Mouse (Mus musculus) heart, postnatal 0 days (tissue): ENCODE data around the gene Adad1. TPM values are rescaled to one million over a fixed set of nuclear protein-coding genes. Genes with fewer than 3 reads are reported as not detected.
A peak's percentile ranks its signal among the peaks of the same experiment; 100 is the strongest.

Experiments used
- ATAC-seq: fragments of 200-750 bp; cut with Nextera tagmentation; 2 replicates; pipeline ENCODE4 v1.8.0; 2017; ENCODE audit warnings: low read depth, moderate number of reproducible peaks, moderate library complexity; ENCODE audit not compliant: insufficient read depth
- DNase-seq: peaks from one replicate; pipeline ENCODE4 v3.0.0-alpha.2; 2016; ENCODE audit warnings: low spot score
- H3K27ac ChIP-seq: fragments of 300-500 bp; sonication (generic); 2 replicates; pipeline ENCODE4 v1.5.1; 2014; ENCODE audit warnings: low read depth, mild to moderate bottlenecking
- H3K27me3 ChIP-seq: fragments of 300-500 bp; sonication (generic); 2 replicates; pipeline ENCODE4 v1.6.1; 2014; ENCODE audit warnings: low read length, mixed read lengths; ENCODE audit not compliant: control insufficient read depth, insufficient read depth
- H3K36me3 ChIP-seq: fragments of 300-500 bp; sonication (generic); replicated peaks from 2 replicates; pipeline ENCODE4 v1.6.1; 2014; ENCODE audit warnings: low read length, mixed read lengths; ENCODE audit not compliant: control insufficient read depth, insufficient read depth
- H3K4me1 ChIP-seq: fragments of 300-500 bp; sonication (generic); 2 replicates; pipeline ENCODE4 v1.6.1; 2014; ENCODE audit warnings: antibody characterized with exemption; ENCODE audit not compliant: control insufficient read depth, insufficient read depth
- H3K4me2 ChIP-seq: fragments of 300-500 bp; sonication (generic); 2 replicates; pipeline ENCODE4 v1.6.1; 2014; ENCODE audit warnings: low read depth, mild to moderate bottlenecking, low read length, moderate library complexity
- H3K4me3 ChIP-seq: fragments of 300-500 bp; sonication (generic); 2 replicates; pipeline ENCODE4 v1.5.1; 2014; ENCODE audit warnings: low read depth, low read length
- H3K9ac ChIP-seq: fragments of 300-500 bp; sonication (generic); replicated peaks from 2 replicates; pipeline ENCODE4 v1.6.1; 2014; ENCODE audit warnings: low read depth, low read length, mixed read lengths
- H3K9me3 ChIP-seq: fragments of 300-500 bp; sonication (generic); replicated peaks from 2 replicates; pipeline ENCODE4 v1.6.1; 2016; ENCODE audit warnings: low read length; ENCODE audit not compliant: control insufficient read depth
- CTCF ChIP-seq: IDR thresholded peaks from 2 replicates; pipeline ENCODE4 v1.5.1; 2016; ENCODE audit warnings: antibody characterized with exemption, control low read depth, low read depth
- EP300 ChIP-seq: IDR thresholded peaks from 2 replicates; pipeline ENCODE4 v1.6.1; 2016; ENCODE audit warnings: antibody characterized with exemption, low read depth
- WGBS: fragments of 180-500 bp; shearing (Covaris S2); extraction: QIAGEN DNeasy Blood & Tissue Kit; methylation state at CpG from one replicate; pipeline ENCODE4 v1.1.7; 2014; 5-methylcytosine and 5-hydroxymethylcytosine counted together
- polyA plus RNA-seq: library from polyadenylated mRNA; unstranded; fragments of >200 nt; fragmentation: Nextera tagmentation; extraction: Ambion mirVana; gene quantifications from 2 replicates; pipeline ENCODE4 v1.2.1, GENCODE M21; 2015
- total RNA-seq: library from RNA; depleted of rRNA; stranded (reverse); fragments of >200 nt; gene quantifications from 2 replicates; pipeline ENCODE4 v1.2.3, GENCODE M21; 2014; ENCODE audit warnings: low replicate concordance

Adad1 gene
- total and polyA plus RNA-seq, 2 experiments from 2014 or later = 0.08 TPM; not detected in 1

- Histone ChIP-seq H3K27ac (no peak overlapping the region), H3K27me3 (no peaks in the 10 kb centered on the region), H3K4me2 (no peak overlapping the region), H3K9ac (no peak overlapping the region), H3K4me1 (no peaks in the 10 kb centered on the region), H3K36me3 (no peaks in the 10 kb centered on the region), H3K4me3 (no peak overlapping the region), H3K9me3 (no peaks in the 10 kb centered on the region)
- TF ChIP-seq EP300 (no peak), CTCF (no peak)
- DNase-seq = no peak
- 85% methylated on average over 3 of the region's 3 CpGs for WGBS
- ATAC-seq = no peak
These were observed 75.9 kb downstream of the Adad1 start for GRCm38 (mm10) chr3:37139192-37139591.

GRCm38 (mm10) chr3:37140168-37140906, 77.0 kb downstream of the Adad1 start:
- H3K4me3 ChIP-seq = no peak overlapping the region
- no peaks in the 10 kb centered on the region for H3K36me3 ChIP-seq
- DNase-seq (no peak), ATAC-seq (no peak)
- no peak overlapping the region for H3K9ac ChIP-seq
- 83% methylated on average over 6 of the region's 6 CpGs for WGBS
- no peaks in the 10 kb centered on the region for H3K9me3 ChIP-seq
- no peaks in the 10 kb centered on the region for H3K4me1 ChIP-seq
- no peaks in the 10 kb centered on the region for H3K27me3 ChIP-seq
- TF ChIP-seq EP300 (no peak), CTCF (no peak)
- no peak overlapping the region for H3K4me2 ChIP-seq
- no peak overlapping the region for H3K27ac ChIP-seq

GRCm38 (mm10) chr3:37141827-37142226, 78.5 kb downstream of the Adad1 start:
- H3K9ac ChIP-seq = no peak overlapping the region
- TF ChIP-seq CTCF = no peak
- DNase-seq = no peak
- 76% methylated on average over 2 of the region's 2 CpGs for WGBS
- no peak for ATAC-seq
- H3K27me3 ChIP-seq = no peaks in the 10 kb centered on the region
- H3K4me1 ChIP-seq = no peaks in the 10 kb centered on the region
- H3K27ac ChIP-seq = no peak overlapping the region
- H3K9me3 ChIP-seq = no peaks in the 10 kb centered on the region
- no peaks in the 10 kb centered on the region for H3K36me3 ChIP-seq
- H3K4me3 ChIP-seq = no peak overlapping the region
- H3K4me2 ChIP-seq = no peak overlapping the region

GRCm38 (mm10) chr3:37144979-37145378, 81.7 kb downstream of the Adad1 start:
- H3K9ac ChIP-seq = no peak overlapping the region
- no peak overlapping the region for H3K4me3 ChIP-seq
- no peak overlapping the region for H3K27ac ChIP-seq
- no peak for DNase-seq
- WGBS = 37% methylated on average over 1 of the region's 1 CpGs
- TF ChIP-seq CTCF (no peak), EP300 (no peak)
- no peaks in the 10 kb centered on the region for H3K36me3 ChIP-seq
- H3K4me2 ChIP-seq = no peak overlapping the region
- no peak for ATAC-seq
- no peaks in the 10 kb centered on the region for H3K9me3 ChIP-seq
- no peaks in the 10 kb centered on the region for H3K27me3 ChIP-seq
- no peaks in the 10 kb centered on the region; the same call in 1 of the 2 replicates for H3K4me1 ChIP-seq

- H3K4me2 ChIP-seq = peak overlapping the region; percentile 33
- no peaks in the 10 kb centered on the region; the same call in 1 of the 2 replicates for H3K4me1 ChIP-seq
- ATAC-seq (peak; percentile 97), DNase-seq (peak; percentile 80)
- H3K9ac ChIP-seq = 0 out of 2 replicates have a peak overlapping the region, but pooled peaks have one; percentile 5
- no peaks in the 10 kb centered on the region for H3K36me3 ChIP-seq
- WGBS = 6% methylated on average over 8 of the region's 8 CpGs
- H3K4me3 ChIP-seq = no peak overlapping the region
- no peaks in the 10 kb centered on the region for H3K9me3 ChIP-seq
- TF ChIP-seq EP300 (0 out of 2 replicates have a peak, but pooled peaks have one; percentile 25), CTCF (no peak)
- H3K27ac ChIP-seq = peak overlapping the region; percentile 59
- no peaks in the 10 kb centered on the region for H3K27me3 ChIP-seq
These were observed 83.1 kb downstream of the Adad1 start for GRCm38 (mm10) chr3:37146406-37146805.

- H3K9ac ChIP-seq = 0 out of 2 replicates have a peak overlapping the region, but pooled peaks have one; percentile 5
- ATAC-seq (peak; percentile 75), DNase-seq (peak; percentile 27)
- 36% methylated on average over 7 of the region's 7 CpGs for WGBS
- no peaks in the 10 kb centered on the region for H3K36me3 ChIP-seq
- no peak overlapping the region for H3K4me3 ChIP-seq
- TF ChIP-seq EP300 (no peak), CTCF (no peak)
- no peaks in the 10 kb centered on the region; the same call in 1 of the 2 replicates for H3K4me1 ChIP-seq
- peak overlapping the region; percentile 33 for H3K4me2 ChIP-seq
- H3K27ac ChIP-seq = peak overlapping the region; percentile 59
- no peaks in the 10 kb centered on the region for H3K27me3 ChIP-seq
- H3K9me3 ChIP-seq = no peaks in the 10 kb centered on the region
These were observed 83.5 kb downstream of the Adad1 start for GRCm38 (mm10) chr3:37146810-37147209.
